Mouse (Mus musculus) MEL-GATA-1-ER (cell line): ENCODE data around the gene Mef2d.

Experiments
- DNase-seq: peaks from one replicate; pipeline ENCODE4 v3.0.0-alpha.2; 2012; ENCODE audit warnings: low read depth; ENCODE audit errors: extremely low read depth

Mef2d gene

GRCm38 (mm10) chr3:88207451-88208100 is 65.4 kb downstream of the Mef2d start:
- no peak for DNase-seq

GRCm38 (mm10) chr3:88208226-88208720 is 66.1 kb downstream of the Mef2d start:
- no peak for DNase-seq

GRCm38 (mm10) chr3:88209306-88209705 is 67.1 kb downstream of the Mef2d start:
- no peak for DNase-seq

GRCm38 (mm10) chr3:88210121-88210520 is 67.9 kb downstream of the Mef2d start:
- no peak for DNase-seq

GRCm38 (mm10) chr3:88210918-88211317 is 68.7 kb downstream of the Mef2d start:
- no peak for DNase-seq

GRCm38 (mm10) chr3:88212356-88212755 is 70.2 kb downstream of the Mef2d start:
- DNase-seq: no peak

GRCm38 (mm10) chr3:88213019-88213418 is 70.8 kb downstream of the Mef2d start:
- DNase-seq: no peak

- no peak for DNase-seq
Observed at GRCm38 (mm10) chr3:88214197-88214938, 72.2 kb downstream of the Mef2d start.

GRCm38 (mm10) chr3:88214971-88215552 is 72.9 kb downstream of the Mef2d start:
- DNase-seq: no peak

- DNase-seq: no peak
Observed at GRCm38 (mm10) chr3:88215553-88216004, 73.4 kb downstream of the Mef2d start.

GRCm38 (mm10) chr3:88216116-88216515 is 73.9 kb downstream of the Mef2d start:
- DNase-seq: no peak

- DNase-seq: no peak
Observed at GRCm38 (mm10) chr3:88216534-88217326, 74.6 kb downstream of the Mef2d start.

- no peak for DNase-seq
Observed at GRCm38 (mm10) chr3:88217679-88218078, 75.5 kb downstream of the Mef2d start.

- DNase-seq: no peak
Observed at GRCm38 (mm10) chr3:88219940-88220339, 77.8 kb downstream of the Mef2d start.

GRCm38 (mm10) chr3:88220842-88221241 is 78.7 kb downstream of the Mef2d start:
- DNase-seq: peak; percentile 57
